Mouse (Mus musculus) limb, embryonic 12.5 days (tissue): ENCODE measurements around the gene Fam19a2. TPM values are rescaled to one million over a fixed set of nuclear protein-coding genes. Genes with fewer than 3 reads are reported as not detected.

Experiments
- ATAC-seq: fragments of 200-750 bp; cut with Nextera tagmentation; 2 replicates; pipeline ENCODE4 v1.8.0; 2017; ENCODE audit warnings: low read depth, moderate TSS enrichment; ENCODE audit not compliant: insufficient number of reproducible peaks, insufficient read depth, low FRiP score, low TSS enrichment
- H3K27ac ChIP-seq: fragments of 300-500 bp; sonication (generic); 2 replicates; pipeline ENCODE4 v1.5.1; 2016; ENCODE audit warnings: mild to moderate bottlenecking, moderate library complexity
- H3K27me3 ChIP-seq: fragments of 300-500 bp; sonication (generic); 2 replicates; pipeline ENCODE4 v1.6.1; 2016; ENCODE audit warnings: mild to moderate bottlenecking, moderate library complexity
- H3K36me3 ChIP-seq: fragments of 300-500 bp; sonication (generic); 2 replicates; pipeline ENCODE4 v1.6.1; 2016; ENCODE audit warnings: mild to moderate bottlenecking, moderate library complexity
- H3K4me1 ChIP-seq: fragments of 300-500 bp; sonication (generic); replicated peaks from 2 replicates; pipeline ENCODE4 v1.6.1; 2016
- H3K4me2 ChIP-seq: fragments of 300-500 bp; sonication (generic); 2 replicates; pipeline ENCODE4 v1.6.1; 2016; ENCODE audit warnings: mild to moderate bottlenecking, moderate library complexity
- H3K4me3 ChIP-seq: fragments of 300-500 bp; sonication (generic); replicated peaks from 2 replicates; pipeline ENCODE4 v1.5.1; 2016; ENCODE audit warnings: mild to moderate bottlenecking
- H3K9ac ChIP-seq: fragments of 300-500 bp; sonication (generic); replicated peaks from 2 replicates; pipeline ENCODE4 v1.6.1; 2016; ENCODE audit warnings: mild to moderate bottlenecking, moderate library complexity
- H3K9me3 ChIP-seq: fragments of 300-500 bp; sonication (generic); 2 replicates; pipeline ENCODE4 v1.6.1; 2016; ENCODE audit warnings: mild to moderate bottlenecking, moderate library complexity
- WGBS: fragments of 180-500 bp; shearing (Covaris S2); methylation state at CpG from one replicate; pipeline ENCODE4 v1.1.7; 2016; 5-methylcytosine and 5-hydroxymethylcytosine counted together
- polyA plus RNA-seq: library from polyadenylated mRNA; unstranded; fragments of >200 nt; fragmentation: Nextera tagmentation; extraction: Ambion mirVana; gene quantifications from 2 replicates; pipeline ENCODE4 v1.2.1, GENCODE M21; 2016

The Fam19a2 gene
- polyA plus RNA-seq, 1 experiment from 2014 or later: 5.9 TPM

DNA sequence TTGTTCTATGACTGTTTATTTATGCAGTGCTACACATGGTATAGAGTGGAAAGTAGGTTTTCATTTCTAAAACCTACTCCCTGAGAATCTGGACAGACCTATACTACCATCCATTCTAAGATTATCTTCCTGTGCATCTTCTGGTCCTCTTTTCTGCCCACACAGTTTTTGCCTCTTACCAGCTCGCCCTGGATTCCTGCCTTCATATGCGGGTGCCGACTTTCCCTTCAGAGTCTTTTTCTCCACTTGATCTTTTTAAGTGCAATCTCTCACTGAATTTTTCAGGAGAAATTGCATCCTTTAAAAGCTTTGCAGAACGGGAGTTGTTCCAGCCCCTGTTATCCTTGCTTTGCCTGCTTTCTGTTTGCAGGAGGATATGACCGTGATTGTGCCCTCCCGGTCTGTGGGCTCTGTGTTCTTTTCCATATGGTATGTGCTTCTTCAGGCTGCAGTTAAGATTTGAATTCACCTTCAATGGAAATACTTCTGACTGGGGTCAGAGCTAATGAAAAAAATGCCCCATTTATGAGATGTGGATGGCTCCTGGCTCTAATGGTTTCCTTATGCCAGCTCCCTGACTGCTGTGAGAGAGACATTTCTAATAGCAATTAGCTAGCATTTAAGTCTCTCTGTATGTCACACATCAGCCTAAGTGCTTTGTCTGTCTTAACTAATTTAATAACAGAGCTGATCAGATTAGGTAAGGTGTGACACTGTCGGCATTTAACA lies 308.7 kb downstream of the Fam19a2 start:
- Histone ChIP-seq H3K9ac (no peak overlapping the region), H3K27ac (peak overlapping the region; percentile 62), H3K36me3 (no peaks in the 10 kb centered on the region), H3K9me3 (no peaks in the 10 kb centered on the region), H3K4me3 (no peak overlapping the region), H3K4me2 (no peak overlapping the region), H3K4me1 (peaks cover 8% of the 10 kb centered on the region; the same call in 1 of the 2 replicates), H3K27me3 (no peaks in the 10 kb centered on the region)
- peak; percentile 45; the same call in 1 of the 2 replicates for ATAC-seq
- 31% methylated on average over 7 of the region's 7 CpGs for WGBS

DNA sequence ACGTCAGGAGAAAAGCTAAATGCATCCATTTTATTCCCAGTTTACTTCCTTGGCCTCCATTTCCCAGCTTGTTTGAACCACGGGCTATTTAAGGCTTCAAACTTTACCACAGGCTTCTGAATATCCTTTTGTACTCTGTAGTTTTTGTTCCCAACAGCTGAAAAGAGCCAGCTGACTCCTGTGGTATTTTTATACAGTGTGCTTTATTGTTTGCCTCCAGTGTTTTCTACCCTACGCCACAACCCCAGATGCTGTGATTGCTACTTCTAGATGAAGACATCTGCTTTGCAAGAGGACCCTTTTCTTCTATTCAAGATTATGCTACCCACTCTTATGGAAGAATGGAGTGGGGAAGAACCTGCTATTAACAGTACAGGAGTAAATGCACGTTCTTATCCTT lies 314.0 kb downstream of the Fam19a2 start:
- Histone ChIP-seq H3K27ac (no peak overlapping the region), H3K36me3 (no peaks in the 10 kb centered on the region), H3K9me3 (no peaks in the 10 kb centered on the region), H3K4me1 (peaks cover 2% of the 10 kb centered on the region; the same call in 1 of the 2 replicates), H3K4me3 (no peak overlapping the region), H3K4me2 (no peak overlapping the region), H3K27me3 (no peaks in the 10 kb centered on the region), H3K9ac (no peak overlapping the region)
- WGBS: 74% methylated on average over 4 of the region's 4 CpGs
- no peak for ATAC-seq

DNA sequence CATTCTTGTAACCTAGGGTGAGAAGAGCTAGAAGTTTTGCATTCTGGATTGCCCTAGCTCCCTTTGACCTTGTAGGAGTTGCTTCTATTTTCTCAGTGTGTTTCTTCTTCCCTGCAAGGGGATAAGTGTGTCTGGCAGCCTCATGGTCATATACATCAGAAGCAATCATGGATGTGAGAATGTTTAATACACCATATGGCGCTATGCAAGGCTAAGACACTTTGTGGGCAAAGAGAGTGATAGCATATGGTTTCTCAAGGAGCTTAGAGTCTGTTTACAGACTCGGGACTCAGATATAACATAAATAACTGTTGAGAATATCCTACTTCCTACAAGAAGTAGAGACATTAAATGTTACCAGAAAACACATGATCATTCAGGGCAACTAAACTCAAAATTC lies 315.2 kb downstream of the Fam19a2 start:
- H3K9me3 ChIP-seq: no peaks in the 10 kb centered on the region
- ATAC-seq: no peak
- H3K36me3 ChIP-seq: no peaks in the 10 kb centered on the region
- no peak overlapping the region for H3K4me3 ChIP-seq
- H3K9ac ChIP-seq: no peak overlapping the region
- no peaks in the 10 kb centered on the region; the same call in 1 of the 2 replicates for H3K4me1 ChIP-seq
- no peak overlapping the region for H3K27ac ChIP-seq
- H3K27me3 ChIP-seq: no peaks in the 10 kb centered on the region
- WGBS: 72% methylated on average over 2 of the region's 2 CpGs
- H3K4me2 ChIP-seq: no peak overlapping the region

DNA sequence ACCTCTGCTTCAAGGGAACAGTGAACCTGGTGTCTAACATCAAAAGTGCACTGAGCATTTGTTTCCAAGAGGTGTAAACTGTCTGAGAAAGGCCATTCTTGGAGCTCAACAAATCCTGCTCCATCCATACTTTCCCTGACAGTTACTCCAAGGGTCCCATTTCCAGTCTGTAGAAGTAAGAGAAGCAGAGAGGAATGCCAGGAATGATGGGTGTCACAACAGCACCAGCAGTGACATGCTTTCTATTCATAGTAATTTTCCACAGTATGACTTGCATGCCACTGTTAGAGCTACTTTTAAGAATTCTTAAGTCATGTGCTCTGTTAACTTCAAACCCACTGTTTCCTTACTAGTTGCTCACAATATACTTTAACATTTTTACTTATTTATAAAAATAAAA lies 331.2 kb downstream of the Fam19a2 start:
- Histone ChIP-seq H3K4me3 (no peak overlapping the region), H3K27ac (no peak overlapping the region), H3K27me3 (no peaks in the 10 kb centered on the region), H3K9me3 (no peaks in the 10 kb centered on the region), H3K36me3 (no peaks in the 10 kb centered on the region), H3K4me2 (no peak overlapping the region), H3K4me1 (no peaks in the 10 kb centered on the region), H3K9ac (no peak overlapping the region)
- no peak for ATAC-seq

DNA sequence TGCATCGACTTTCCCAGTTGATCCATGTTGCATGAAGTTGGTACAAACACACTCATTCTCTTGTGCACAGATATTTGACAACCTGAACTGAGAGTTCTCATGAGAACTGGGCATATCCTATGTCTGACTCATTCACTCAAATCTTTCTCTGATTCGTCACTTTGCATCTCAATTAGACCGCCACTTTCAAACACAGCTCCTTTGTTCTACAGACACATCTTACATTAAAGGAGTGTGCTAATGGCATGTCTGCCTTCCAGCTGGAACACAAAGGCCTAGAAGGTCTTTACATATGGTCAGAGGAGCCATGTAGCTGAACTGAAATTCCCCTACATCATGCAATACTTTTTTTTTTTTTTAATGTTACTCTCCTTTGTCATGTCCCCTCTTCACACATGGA lies 333.3 kb downstream of the Fam19a2 start:
- Histone ChIP-seq H3K36me3 (no peaks in the 10 kb centered on the region), H3K4me2 (no peak overlapping the region), H3K27me3 (no peaks in the 10 kb centered on the region), H3K9ac (no peak overlapping the region), H3K4me3 (no peak overlapping the region), H3K27ac (no peak overlapping the region), H3K9me3 (no peaks in the 10 kb centered on the region), H3K4me1 (no peaks in the 10 kb centered on the region)
- no peak for ATAC-seq
- WGBS: 86% methylated on average over 3 of the region's 3 CpGs

DNA sequence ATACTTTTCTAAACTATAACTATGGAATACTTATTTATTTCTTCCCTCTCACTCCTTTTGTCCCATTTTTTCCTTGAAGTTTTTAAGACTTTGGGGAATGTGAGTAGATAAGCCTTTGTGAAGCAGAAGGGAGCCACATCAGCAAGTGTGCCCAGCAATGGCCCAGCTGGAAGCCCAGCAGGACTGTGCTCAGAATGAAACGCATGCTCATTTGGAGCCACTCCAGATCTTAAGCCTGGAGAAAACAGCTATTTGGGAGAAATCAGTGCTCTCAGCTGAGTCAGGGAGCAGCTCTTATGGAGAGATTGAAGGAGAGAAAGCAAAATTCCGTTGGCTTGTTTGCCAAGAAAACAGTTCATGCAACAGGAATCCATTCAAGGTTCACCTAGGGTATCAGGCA lies 341.9 kb downstream of the Fam19a2 start:
- Histone ChIP-seq H3K27ac (no peak overlapping the region), H3K4me3 (no peak overlapping the region), H3K36me3 (no peaks in the 10 kb centered on the region), H3K27me3 (no peaks in the 10 kb centered on the region), H3K9me3 (no peaks in the 10 kb centered on the region), H3K4me2 (no peak overlapping the region), H3K4me1 (no peaks in the 10 kb centered on the region), H3K9ac (no peak overlapping the region)
- ATAC-seq: no peak
- WGBS: 65% methylated on average over 2 of the region's 2 CpGs

DNA sequence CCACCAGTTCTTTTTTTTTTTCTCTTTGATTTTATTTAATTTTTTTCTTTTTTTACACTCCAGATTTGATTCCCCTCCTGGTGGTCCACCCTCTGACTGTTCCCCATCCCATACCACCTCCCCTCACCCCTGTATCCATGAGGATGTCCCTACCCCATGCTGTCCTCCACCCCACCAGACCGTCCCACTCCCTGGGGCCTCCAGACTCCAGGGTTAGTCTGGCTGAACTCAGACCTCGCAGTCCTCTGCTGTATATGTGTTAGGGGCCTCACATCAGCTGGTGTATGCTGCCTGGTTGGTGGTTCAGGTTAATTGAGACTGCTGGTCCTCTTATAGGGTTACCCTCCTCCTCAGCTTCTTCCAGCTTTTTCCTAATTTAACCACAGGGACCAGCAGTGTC lies 362.9 kb downstream of the Fam19a2 start:
- no peak overlapping the region for H3K4me3 ChIP-seq
- H3K27me3 ChIP-seq: no peaks in the 10 kb centered on the region
- H3K9me3 ChIP-seq: no peaks in the 10 kb centered on the region
- H3K4me1 ChIP-seq: no peaks in the 10 kb centered on the region
- 85% methylated on average over 2 of the region's 2 CpGs for WGBS
- no peak overlapping the region for H3K4me2 ChIP-seq
- H3K27ac ChIP-seq: no peak overlapping the region
- H3K9ac ChIP-seq: no peak overlapping the region
- ATAC-seq: no peak
- no peaks in the 10 kb centered on the region for H3K36me3 ChIP-seq

DNA sequence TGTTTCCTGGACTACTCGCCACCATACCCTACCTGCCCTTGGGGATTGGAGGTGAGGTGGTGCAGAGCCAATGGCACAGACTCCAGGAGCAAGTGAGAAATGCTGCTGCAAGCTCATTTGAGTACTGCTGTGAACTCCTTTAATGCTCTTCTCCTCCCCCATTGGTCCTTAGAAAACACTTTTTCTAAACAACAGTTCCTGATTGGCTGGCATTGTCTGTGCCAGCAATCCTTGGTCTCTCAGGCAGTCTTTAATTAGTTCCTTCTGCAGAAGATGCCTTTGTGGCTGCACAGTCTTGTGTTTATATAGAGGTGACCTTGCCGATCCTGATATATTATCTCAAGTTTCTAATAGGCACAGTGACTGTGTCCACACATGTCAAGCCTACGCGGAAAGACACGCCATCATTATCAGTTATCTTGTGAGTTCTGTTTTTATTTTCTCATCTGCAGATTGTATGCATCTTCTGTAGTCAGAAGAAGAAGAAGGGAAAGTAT lies 365.5 kb downstream of the Fam19a2 start:
- no peak for ATAC-seq
- Histone ChIP-seq H3K9me3 (no peaks in the 10 kb centered on the region), H3K27me3 (no peaks in the 10 kb centered on the region), H3K9ac (no peak overlapping the region), H3K4me3 (no peak overlapping the region), H3K36me3 (no peaks in the 10 kb centered on the region), H3K4me2 (no peak overlapping the region), H3K27ac (no peak overlapping the region), H3K4me1 (no peaks in the 10 kb centered on the region)
- WGBS: 80% methylated on average over 5 of the region's 5 CpGs

DNA sequence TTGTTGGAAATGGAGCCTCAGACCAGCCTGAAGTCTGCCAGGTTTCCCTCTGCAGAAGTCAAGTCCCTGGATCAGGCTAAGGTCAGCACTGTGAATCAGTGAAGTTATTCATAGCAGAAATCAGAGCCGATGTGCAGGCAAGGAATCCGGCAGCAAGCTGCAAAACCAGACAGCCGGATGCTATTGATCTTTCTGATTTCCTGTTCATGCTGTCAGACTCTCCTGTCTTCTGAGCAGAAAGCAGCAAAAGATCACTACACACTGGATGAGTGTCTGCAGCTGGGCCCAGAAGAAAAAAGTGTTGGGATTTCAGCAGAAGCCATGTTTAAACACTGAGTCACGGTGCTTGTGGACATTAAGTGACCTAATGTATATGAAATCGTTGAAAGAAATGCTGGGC lies 368.2 kb downstream of the Fam19a2 start:
- Histone ChIP-seq H3K4me2 (no peak overlapping the region), H3K27me3 (no peaks in the 10 kb centered on the region), H3K4me1 (no peaks in the 10 kb centered on the region), H3K4me3 (no peak overlapping the region), H3K27ac (no peak overlapping the region), H3K9me3 (no peaks in the 10 kb centered on the region), H3K9ac (no peak overlapping the region), H3K36me3 (no peaks in the 10 kb centered on the region)
- no peak for ATAC-seq
- 74% methylated on average over 5 of the region's 5 CpGs for WGBS

DNA sequence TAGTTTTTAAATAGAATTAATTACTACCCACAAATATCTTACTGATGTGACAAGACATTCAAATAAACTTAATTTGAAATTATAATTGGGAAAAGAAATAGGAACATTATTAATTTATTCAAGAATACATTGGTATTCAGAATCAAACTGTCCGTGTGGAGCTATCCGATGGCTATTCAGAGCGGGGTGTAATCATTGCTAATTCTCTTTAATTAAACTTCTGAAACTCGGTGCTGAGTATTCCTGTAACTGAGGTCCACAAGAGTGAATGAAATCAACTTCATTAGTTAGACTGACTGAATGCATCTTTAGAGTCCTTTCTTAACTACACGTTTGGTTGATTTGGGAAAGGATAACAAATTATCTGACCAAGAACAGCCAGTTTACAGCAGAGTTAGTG lies 372.9 kb downstream of the Fam19a2 start:
- no peak overlapping the region for H3K27ac ChIP-seq
- H3K4me2 ChIP-seq: no peak overlapping the region
- no peaks in the 10 kb centered on the region for H3K9me3 ChIP-seq
- H3K4me3 ChIP-seq: no peak overlapping the region
- no peak for ATAC-seq
- no peaks in the 10 kb centered on the region for H3K36me3 ChIP-seq
- H3K9ac ChIP-seq: no peak overlapping the region
- H3K4me1 ChIP-seq: no peaks in the 10 kb centered on the region
- H3K27me3 ChIP-seq: no peaks in the 10 kb centered on the region
- 92% methylated on average over 5 of the region's 5 CpGs for WGBS

DNA sequence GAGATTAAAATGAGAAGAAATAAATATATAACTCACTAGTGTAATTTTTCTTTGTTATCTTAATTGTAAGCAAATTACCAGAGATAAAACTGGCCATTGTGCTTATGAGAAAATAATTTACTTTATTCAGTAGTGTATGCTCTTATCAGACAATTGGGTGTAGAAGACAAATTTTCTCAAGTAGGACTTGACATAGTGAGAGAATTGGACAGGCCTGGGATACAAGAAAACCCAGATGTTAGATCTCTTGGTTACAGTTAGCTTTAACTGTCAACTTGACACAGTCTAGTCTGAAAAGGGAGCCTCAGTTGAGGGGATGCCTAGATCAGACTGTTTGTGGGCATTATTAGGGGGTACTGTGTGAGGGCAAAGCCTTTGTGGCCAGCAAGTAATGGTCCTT lies 373.7 kb downstream of the Fam19a2 start:
- Histone ChIP-seq H3K4me2 (no peak overlapping the region), H3K36me3 (no peaks in the 10 kb centered on the region), H3K4me3 (no peak overlapping the region), H3K4me1 (no peaks in the 10 kb centered on the region), H3K9ac (no peak overlapping the region), H3K27ac (no peak overlapping the region), H3K9me3 (no peaks in the 10 kb centered on the region), H3K27me3 (no peaks in the 10 kb centered on the region)
- no peak for ATAC-seq

DNA sequence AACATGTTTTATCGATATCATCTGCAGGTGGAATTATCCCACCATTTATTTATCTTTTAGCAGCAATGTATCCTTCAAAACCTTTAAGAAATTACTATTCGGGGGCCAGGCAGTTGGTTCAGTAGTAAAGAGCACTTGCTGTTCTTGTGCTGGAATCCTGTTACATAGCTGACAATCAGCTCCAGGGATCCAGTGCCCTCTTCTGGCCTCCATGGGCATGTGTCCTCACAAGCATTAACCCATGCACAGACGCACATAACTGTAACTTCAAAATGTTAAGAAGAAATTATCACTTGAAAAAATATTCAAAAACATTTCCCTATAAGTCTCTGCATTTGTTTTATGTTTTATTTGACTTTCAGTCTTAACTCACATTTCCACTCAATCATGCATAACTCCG lies 381.8 kb downstream of the Fam19a2 start:
- Histone ChIP-seq H3K4me3 (no peak overlapping the region), H3K27ac (no peak overlapping the region), H3K9ac (no peak overlapping the region), H3K27me3 (no peaks in the 10 kb centered on the region), H3K36me3 (no peaks in the 10 kb centered on the region), H3K4me1 (no peaks in the 10 kb centered on the region), H3K9me3 (no peaks in the 10 kb centered on the region), H3K4me2 (no peak overlapping the region)
- ATAC-seq: no peak
- 92% methylated on average over 4 of the region's 4 CpGs for WGBS
